Mouse (Mus musculus): ENCODE measurements around the gene Gm29609. TPM values are rescaled to one million over a fixed set of nuclear protein-coding genes. Genes with fewer than 3 reads are reported as not detected.
A peak's percentile ranks its signal among the peaks of the same experiment; 100 is the strongest.
"Not testable (repeated sequence)": the region's sequence is repeated elsewhere in the genome, so short reads cannot be mapped to it uniquely, and the experiment has no call there.

The Gm29609 gene
- polyA plus RNA-seq, 1 experiment = 2.5 TPM

DNA sequence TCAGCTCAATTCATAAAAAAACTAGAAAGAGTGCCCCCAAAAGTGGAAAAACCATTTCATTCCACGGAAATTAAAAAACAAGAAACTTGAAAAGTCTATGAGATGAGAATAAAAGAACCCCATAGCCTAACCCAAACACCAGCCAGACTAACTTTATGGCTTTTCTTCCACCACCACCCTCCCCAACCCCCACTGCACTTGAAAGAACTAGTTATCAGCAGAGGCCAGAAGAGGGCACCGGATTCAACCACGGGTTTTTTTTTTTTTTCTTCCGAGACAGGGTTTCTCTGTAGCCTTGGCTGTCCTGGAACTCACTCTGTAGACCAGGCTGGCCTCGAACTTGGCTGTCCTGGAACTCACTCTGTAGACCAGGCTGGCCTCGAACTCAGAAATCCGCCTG, 38.6 kb upstream of the Gm29609 start:
- Histone ChIP-seq H3K4me1 (ENCODE audit: control insufficient read depth) (peaks cover 60% of the 10 kb centered on the region), H3K27me3 (ENCODE audit: control insufficient read depth) (no peaks in the 10 kb centered on the region), H3K4me3 (replicated peaks) (peak overlapping the region; percentile 68), H3K9me3 (ENCODE audit: control insufficient read depth, low read length) (no peaks in the 10 kb centered on the region), H3K36me3 (ENCODE audit: control insufficient read depth) (peaks cover 37% of the 10 kb centered on the region)
- TF ChIP-seq TAL1 (IDR thresholded peaks at IDR 0.05; ENCODE audit: low read length) (no peak), GATA1 (IDR thresholded peaks at IDR 0.05; ENCODE audit: low read length) (no peak)

DNA sequence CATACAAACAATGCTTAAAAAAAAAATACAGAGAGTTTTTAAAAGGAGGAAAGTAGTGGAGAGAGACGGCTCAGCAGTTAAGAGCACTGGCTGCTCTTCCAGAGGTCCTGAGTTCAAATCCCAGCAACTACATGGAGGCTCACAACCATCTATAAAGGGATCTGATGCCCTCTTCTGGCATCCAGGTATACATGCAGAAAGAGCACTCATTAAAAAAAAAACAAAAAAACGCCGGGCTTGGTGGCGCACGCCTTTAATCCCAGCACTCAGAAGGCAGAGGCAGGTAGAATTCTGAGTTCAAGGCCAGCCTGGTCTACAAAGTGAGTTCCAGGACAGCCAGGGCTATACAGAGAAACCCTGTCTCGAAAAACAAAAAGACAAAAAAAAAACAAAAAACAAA, 36.8 kb upstream of the Gm29609 start:
- not testable (repeated sequence) for H3K27me3 ChIP-seq (ENCODE audit: control insufficient read depth); H3K4me3 ChIP-seq (replicated peaks); H3K9me3 ChIP-seq (ENCODE audit: control insufficient read depth, low read length)
- Histone ChIP-seq H3K36me3 (ENCODE audit: control insufficient read depth) (peaks cover 51% of the 10 kb centered on the region), H3K4me1 (ENCODE audit: control insufficient read depth) (peaks cover 64% of the 10 kb centered on the region)

DNA sequence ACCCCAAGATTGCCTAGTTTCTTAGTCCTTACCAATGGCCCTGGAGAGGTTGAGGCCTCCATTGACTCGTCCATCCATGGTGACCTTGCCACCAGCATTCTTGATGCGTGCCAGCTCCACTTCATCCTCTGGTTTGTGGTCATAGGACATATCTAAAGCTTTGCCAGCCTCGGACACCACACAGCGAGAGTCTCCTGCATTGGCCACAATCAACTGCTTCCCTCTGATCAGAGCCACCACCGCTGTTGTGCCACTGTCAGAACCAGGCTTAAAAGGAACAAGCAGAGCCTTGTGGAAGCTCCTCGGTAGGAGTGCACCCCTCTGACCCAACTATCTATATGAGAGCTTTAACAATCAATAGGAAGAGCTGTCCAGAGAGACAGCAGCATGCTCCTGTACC, 24.7 kb upstream of the Gm29609 start:
- Histone ChIP-seq H3K4me3 (replicated peaks) (no peak overlapping the region), H3K4me1 (ENCODE audit: control insufficient read depth) (peaks cover 30% of the 10 kb centered on the region), H3K27me3 (ENCODE audit: control insufficient read depth) (no peaks in the 10 kb centered on the region), H3K9me3 (ENCODE audit: control insufficient read depth, low read length) (no peaks in the 10 kb centered on the region), H3K36me3 (ENCODE audit: control insufficient read depth) (peaks cover 95% of the 10 kb centered on the region)
- no peak for TF ChIP-seq TAL1 (IDR thresholded peaks at IDR 0.05; ENCODE audit: low read length)
- TF ChIP-seq GATA1 (IDR thresholded peaks at IDR 0.05; ENCODE audit: low read length) = no peak

DNA sequence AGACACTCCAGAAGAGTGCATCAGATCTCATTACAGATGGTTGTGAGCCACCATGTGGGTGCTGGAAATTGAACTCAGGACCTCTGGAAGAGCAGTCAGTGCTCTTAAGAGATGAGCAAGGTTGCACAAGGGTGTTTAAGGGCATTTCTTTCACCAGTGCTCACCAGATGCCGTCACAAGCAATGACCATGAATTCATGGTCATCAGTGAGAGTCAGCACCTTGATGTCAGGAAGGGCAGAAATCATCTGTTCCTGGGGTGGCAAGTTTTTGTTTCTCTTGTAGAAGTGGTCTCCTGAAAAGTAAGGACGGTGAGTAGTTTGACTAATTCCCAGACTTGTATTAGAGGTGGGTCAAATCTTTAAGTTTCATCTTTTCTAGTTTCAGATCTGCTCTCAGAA, 24.2 kb upstream of the Gm29609 start:
- Histone ChIP-seq H3K9me3 (ENCODE audit: control insufficient read depth, low read length) (no peaks in the 10 kb centered on the region), H3K4me1 (ENCODE audit: control insufficient read depth) (peaks cover 32% of the 10 kb centered on the region), H3K36me3 (ENCODE audit: control insufficient read depth) (peaks cover 96% of the 10 kb centered on the region), H3K4me3 (replicated peaks) (no peak overlapping the region), H3K27me3 (ENCODE audit: control insufficient read depth) (no peaks in the 10 kb centered on the region)
- TF ChIP-seq GATA1 (IDR thresholded peaks at IDR 0.05; ENCODE audit: low read length) (no peak), TAL1 (IDR thresholded peaks at IDR 0.05; ENCODE audit: low read length) (no peak)

DNA sequence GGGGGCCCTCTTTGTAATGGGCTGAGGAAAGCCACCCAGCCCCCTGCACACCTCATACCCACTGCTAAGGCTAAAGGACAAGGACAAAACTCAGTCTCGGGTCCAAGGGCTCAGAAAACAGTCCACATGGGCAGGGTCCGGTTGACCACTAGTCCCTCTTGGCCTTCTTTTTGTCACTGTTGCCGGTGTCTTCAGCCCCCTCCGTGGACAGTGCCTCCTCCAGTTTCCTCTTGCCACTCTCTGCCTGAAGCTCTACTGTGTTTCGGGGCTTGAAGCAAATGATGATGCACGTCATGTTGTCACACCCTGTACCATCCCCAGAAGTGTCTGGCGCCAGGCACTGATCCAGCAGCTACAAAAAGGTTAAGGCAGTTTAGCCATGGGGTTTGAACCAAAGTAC, 23.2 kb upstream of the Gm29609 start:
- Histone ChIP-seq H3K4me3 (replicated peaks) (peak overlapping the region; percentile 84), H3K4me1 (ENCODE audit: control insufficient read depth) (peaks cover 35% of the 10 kb centered on the region), H3K27me3 (ENCODE audit: control insufficient read depth) (no peaks in the 10 kb centered on the region), H3K9me3 (ENCODE audit: control insufficient read depth, low read length) (no peaks in the 10 kb centered on the region), H3K36me3 (ENCODE audit: control insufficient read depth) (peaks cover 96% of the 10 kb centered on the region)
- TF ChIP-seq GATA1 (IDR thresholded peaks at IDR 0.05; ENCODE audit: low read length) = no peak
- TF ChIP-seq TAL1 (IDR thresholded peaks at IDR 0.05; ENCODE audit: low read length) = no peak

DNA sequence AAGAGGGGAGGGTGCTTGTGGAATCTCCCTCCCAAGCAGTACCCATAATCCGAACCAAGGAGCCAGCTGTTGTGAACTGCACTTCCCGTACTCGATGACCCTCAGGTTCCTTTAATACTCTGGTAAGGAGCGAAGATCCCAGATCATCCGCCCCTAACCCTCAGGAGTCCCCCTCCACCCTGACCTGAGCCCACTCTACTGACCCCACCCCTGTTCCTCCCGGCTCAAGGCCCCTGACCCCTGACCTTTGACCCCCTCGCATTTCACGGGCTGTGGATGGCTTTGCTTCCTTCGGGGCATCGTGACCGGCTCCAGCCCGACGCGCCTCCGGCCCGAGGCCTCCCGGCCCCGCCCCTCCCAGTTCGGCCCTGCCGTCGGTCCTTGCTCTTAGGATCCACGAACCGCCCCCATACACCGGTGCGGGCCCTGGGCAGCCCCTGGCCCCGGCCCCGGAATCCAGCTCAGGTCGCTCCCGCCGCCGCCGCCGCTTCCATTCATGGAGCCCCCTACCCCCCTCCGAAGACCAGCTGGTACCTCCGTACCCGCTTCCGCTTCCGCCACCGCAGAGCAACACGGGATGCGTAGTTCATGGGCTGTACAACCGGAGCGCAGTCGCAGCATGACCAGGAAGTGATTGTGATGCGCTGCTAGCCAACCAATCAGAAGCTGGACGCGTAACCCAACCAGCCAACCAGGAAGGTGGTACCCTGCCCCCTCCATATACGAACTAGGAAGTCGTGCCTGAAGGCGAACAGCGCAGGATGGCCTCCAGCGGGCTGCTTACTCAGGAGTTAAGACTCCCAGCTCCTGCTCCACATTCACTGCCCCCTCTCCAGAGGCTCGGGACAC, 22.3 kb upstream of the Gm29609 start, which contains the start of gene Zfp513:
Gene Zfp513, minus strand, starts transcription at position 562 of the 849 bp plus-strand sequence.
- peak within 1 kb of the TSS; percentile 84 for H3K4me3 ChIP-seq (replicated peaks)
- peaks cover 37% of the 10 kb centered on the region for H3K4me1 ChIP-seq (ENCODE audit: control insufficient read depth)
- peaks cover 96% of the 10 kb centered on the region for H3K36me3 ChIP-seq (ENCODE audit: control insufficient read depth)
- H3K27me3 ChIP-seq (ENCODE audit: control insufficient read depth) = no peaks in the 10 kb centered on the region
- TF ChIP-seq TAL1 (IDR thresholded peaks at IDR 0.05; ENCODE audit: low read length) = no peak
- TF ChIP-seq GATA1 (IDR thresholded peaks at IDR 0.05; ENCODE audit: low read length) = no peak
- no peaks in the 10 kb centered on the region for H3K9me3 ChIP-seq (ENCODE audit: control insufficient read depth, low read length)

DNA sequence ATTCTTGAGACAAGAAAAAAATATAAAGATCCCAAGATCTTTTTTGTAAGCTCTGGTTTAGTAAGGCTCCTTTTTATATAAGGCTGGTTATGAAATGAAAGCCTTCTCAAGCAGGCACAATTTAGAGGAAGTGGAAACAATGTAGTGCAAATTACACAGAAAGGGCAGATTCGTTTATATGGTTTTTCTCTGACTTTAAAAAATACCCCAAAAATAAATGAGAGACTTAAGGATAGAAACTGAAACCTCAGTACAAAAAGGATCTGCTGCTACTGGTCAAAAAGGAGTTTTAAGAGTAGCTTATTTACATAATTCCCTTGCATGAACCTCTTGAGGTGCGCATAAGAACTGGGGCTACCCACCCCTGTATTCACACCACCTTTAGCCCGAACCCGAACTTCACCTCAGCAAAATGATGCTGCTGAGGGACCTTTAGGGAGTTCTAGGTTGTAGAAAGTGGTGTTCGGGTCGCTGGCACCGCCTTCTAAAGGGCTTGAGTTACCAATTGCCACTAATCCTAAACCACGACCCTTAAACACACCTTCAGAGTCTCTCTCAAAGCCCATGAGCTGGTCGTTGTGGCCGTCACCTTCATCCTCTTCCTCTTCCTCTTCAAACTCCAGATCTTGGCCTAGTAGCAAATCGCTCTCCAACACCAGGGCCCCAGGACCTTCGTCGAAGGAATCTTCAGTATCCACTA, 21.5 kb upstream of the Gm29609 start:
- H3K4me3 ChIP-seq (replicated peaks) = peak overlapping the region; percentile 84
- peaks cover 43% of the 10 kb centered on the region for H3K4me1 ChIP-seq (ENCODE audit: control insufficient read depth)
- TF ChIP-seq TAL1 (IDR thresholded peaks at IDR 0.05; ENCODE audit: low read length) (no peak), GATA1 (IDR thresholded peaks at IDR 0.05; ENCODE audit: low read length) (no peak)
- peaks cover 96% of the 10 kb centered on the region for H3K36me3 ChIP-seq (ENCODE audit: control insufficient read depth)
- H3K27me3 ChIP-seq (ENCODE audit: control insufficient read depth) = no peaks in the 10 kb centered on the region
- H3K9me3 ChIP-seq (ENCODE audit: control insufficient read depth, low read length) = no peaks in the 10 kb centered on the region

DNA sequence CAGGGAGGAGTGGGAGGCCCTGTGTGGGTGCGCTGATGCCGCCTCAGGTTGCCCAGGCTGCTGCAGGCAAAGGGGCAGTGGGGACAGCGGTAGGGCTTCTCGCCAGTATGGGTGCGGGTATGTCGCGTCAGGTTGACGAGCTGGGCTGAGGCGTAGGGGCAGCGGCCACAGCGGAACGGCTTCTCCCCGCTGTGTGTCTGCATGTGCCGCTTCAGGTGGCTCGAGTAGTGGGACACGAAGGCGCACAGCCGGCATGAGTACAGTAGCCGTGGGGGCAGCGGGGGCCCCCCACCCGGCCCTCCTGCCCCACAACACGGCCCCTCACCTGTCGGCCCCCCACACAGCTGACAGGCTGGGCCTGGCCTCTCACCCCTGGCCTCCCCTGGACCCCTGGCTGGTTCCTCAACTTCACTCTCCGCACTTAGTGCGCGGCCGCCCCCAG, 20.6 kb upstream of the Gm29609 start:
- H3K36me3 ChIP-seq (ENCODE audit: control insufficient read depth) = peaks cover 96% of the 10 kb centered on the region
- H3K4me1 ChIP-seq (ENCODE audit: control insufficient read depth) = peaks cover 44% of the 10 kb centered on the region
- TF ChIP-seq GATA1 (IDR thresholded peaks at IDR 0.05; ENCODE audit: low read length) = no peak
- TF ChIP-seq TAL1 (IDR thresholded peaks at IDR 0.05; ENCODE audit: low read length) = no peak
- H3K9me3 ChIP-seq (ENCODE audit: control insufficient read depth, low read length) = no peaks in the 10 kb centered on the region
- H3K27me3 ChIP-seq (ENCODE audit: control insufficient read depth) = no peaks in the 10 kb centered on the region
- no peak overlapping the region for H3K4me3 ChIP-seq (replicated peaks)

DNA sequence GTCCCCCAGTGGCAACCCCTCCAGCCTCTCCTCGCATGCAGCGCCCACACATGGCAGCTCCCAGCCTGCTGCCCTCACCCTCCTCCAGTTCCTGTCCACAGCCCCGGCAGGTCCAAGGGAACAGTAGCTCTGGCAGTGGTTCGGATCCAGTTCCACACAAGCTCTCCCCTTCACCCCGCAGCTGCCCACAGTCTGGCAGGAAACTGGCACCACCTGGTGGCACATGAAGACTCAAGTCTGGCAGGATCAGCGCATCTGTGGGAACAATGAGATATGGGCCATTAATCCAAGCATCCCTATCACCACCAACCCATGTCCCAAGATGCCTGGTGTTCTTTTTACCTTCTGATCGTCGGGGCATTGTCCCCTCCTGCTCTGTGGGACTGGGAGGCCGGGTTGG, 20.2 kb upstream of the Gm29609 start:
- TF ChIP-seq GATA1 (IDR thresholded peaks at IDR 0.05; ENCODE audit: low read length) (no peak), TAL1 (IDR thresholded peaks at IDR 0.05; ENCODE audit: low read length) (no peak)
- H3K27me3 ChIP-seq (ENCODE audit: control insufficient read depth) = no peaks in the 10 kb centered on the region
- peaks cover 48% of the 10 kb centered on the region for H3K4me1 ChIP-seq (ENCODE audit: control insufficient read depth)
- peaks cover 96% of the 10 kb centered on the region for H3K36me3 ChIP-seq (ENCODE audit: control insufficient read depth)
- no peak overlapping the region for H3K4me3 ChIP-seq (replicated peaks)
- H3K9me3 ChIP-seq (ENCODE audit: control insufficient read depth, low read length) = no peaks in the 10 kb centered on the region

Measured in erythroblast, embryonic 14.5 days (primary cell).